Mouse (Mus musculus): ENCODE measurements at regions not wholly inside any gene's neighbourhood (a gene's known extent, or its start where the extent isn't known, plus 50 kb on each side); places are given as distances from the start of the nearest gene placed in this dataset.

GRCm38 (mm10) chr8:126742081-126742480, 148.3 kb upstream of the Irf2bp2 start:
- no peak overlapping the region for H3K4me3 ChIP-seq (replicated peaks; ENCODE audit: low read depth, low read length)
- H3K9me3 ChIP-seq (ENCODE audit: control insufficient read depth, low read length): no peaks in the 10 kb centered on the region
- no peak overlapping the region for H3K4me2 ChIP-seq (ENCODE audit: low read length)
- ATAC-seq (ENCODE audit: low FRiP score, low TSS enrichment): no peak
- H3K36me3 ChIP-seq (ENCODE audit: control insufficient read depth, insufficient read depth, low read length): no peaks in the 10 kb centered on the region
- no peak overlapping the region for H3K27ac ChIP-seq (replicated peaks; ENCODE audit: low read depth, low read length)
- no peak for DNase-seq
- no peaks in the 10 kb centered on the region for H3K27me3 ChIP-seq (ENCODE audit: control insufficient read depth, insufficient read depth, low read length)
- no peak overlapping the region for H3K9ac ChIP-seq (replicated peaks; ENCODE audit: low read length)
- 84% methylated on average over 3 of the region's 3 CpGs for WGBS
- H3K4me1 ChIP-seq (ENCODE audit: control insufficient read depth, insufficient read depth, low read length): no peaks in the 10 kb centered on the region

GRCm38 (mm10) chr8:126741031-126741430, 147.2 kb upstream of the Irf2bp2 start:
- ATAC-seq (ENCODE audit: low FRiP score, low TSS enrichment): no peak

DNA sequence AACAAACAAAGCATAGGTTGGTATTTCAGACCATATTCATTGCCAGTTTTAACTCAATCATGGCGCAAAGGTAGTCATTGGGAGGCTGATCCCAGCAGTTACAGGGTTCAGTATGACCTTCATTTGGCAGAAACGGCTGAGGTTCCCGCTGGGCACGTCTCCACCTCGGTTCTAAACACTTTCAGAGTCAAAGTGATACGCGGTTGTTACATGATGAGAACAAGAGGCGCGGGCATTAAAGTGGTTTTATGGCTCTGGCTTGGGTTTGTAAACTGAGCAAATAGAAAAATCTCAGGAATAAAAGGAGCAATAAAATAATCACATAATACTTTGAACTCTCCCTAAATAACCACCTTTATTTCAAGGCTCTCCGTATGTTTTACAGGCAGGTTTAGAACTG, 146.0 kb upstream of the Irf2bp2 start:
- ATAC-seq (ENCODE audit: low FRiP score, low TSS enrichment) (no peak), DNase-seq (no peak)
- Histone ChIP-seq H3K4me2 (ENCODE audit: low read length) (no peak overlapping the region), H3K27ac (replicated peaks; ENCODE audit: low read depth, low read length) (no peak overlapping the region), H3K9ac (replicated peaks; ENCODE audit: low read length) (no peak overlapping the region), H3K9me3 (ENCODE audit: control insufficient read depth, low read length) (no peaks in the 10 kb centered on the region), H3K27me3 (ENCODE audit: control insufficient read depth, insufficient read depth, low read length) (no peaks in the 10 kb centered on the region), H3K4me1 (ENCODE audit: control insufficient read depth, insufficient read depth, low read length) (peaks cover 17% of the 10 kb centered on the region), H3K4me3 (replicated peaks; ENCODE audit: low read depth, low read length) (no peak overlapping the region), H3K36me3 (ENCODE audit: control insufficient read depth, insufficient read depth, low read length) (no peaks in the 10 kb centered on the region)
- 93% methylated on average over 10 of the region's 10 CpGs for WGBS

More at GRCm38 (mm10) chr8:126741031-126741430, 147.2 kb upstream of the Irf2bp2 start:
- H3K4me3 ChIP-seq (replicated peaks; ENCODE audit: low read depth, low read length): no peak overlapping the region
- no peaks in the 10 kb centered on the region for H3K27me3 ChIP-seq (ENCODE audit: control insufficient read depth, insufficient read depth, low read length)
- peaks cover 6% of the 10 kb centered on the region for H3K4me1 ChIP-seq (ENCODE audit: control insufficient read depth, insufficient read depth, low read length)
- no peaks in the 10 kb centered on the region for H3K36me3 ChIP-seq (ENCODE audit: control insufficient read depth, insufficient read depth, low read length)
- DNase-seq: no peak
- H3K9me3 ChIP-seq (ENCODE audit: control insufficient read depth, low read length): no peaks in the 10 kb centered on the region
- H3K4me2 ChIP-seq (ENCODE audit: low read length): no peak overlapping the region
- H3K27ac ChIP-seq (replicated peaks; ENCODE audit: low read depth, low read length): no peak overlapping the region
- WGBS: 78% methylated on average over 3 of the region's 3 CpGs
- no peak overlapping the region for H3K9ac ChIP-seq (replicated peaks; ENCODE audit: low read length)

- Histone ChIP-seq H3K9ac (replicated peaks; ENCODE audit: low read length) (no peak overlapping the region), H3K4me3 (replicated peaks; ENCODE audit: low read depth, low read length) (no peak overlapping the region), H3K9me3 (ENCODE audit: control insufficient read depth, low read length) (no peaks in the 10 kb centered on the region), H3K4me1 (ENCODE audit: control insufficient read depth, insufficient read depth, low read length) (peaks cover 32% of the 10 kb centered on the region), H3K27me3 (ENCODE audit: control insufficient read depth, insufficient read depth, low read length) (no peaks in the 10 kb centered on the region), H3K27ac (replicated peaks; ENCODE audit: low read depth, low read length) (0 out of 2 replicates have a peak overlapping the region, but pooled peaks have one; percentile 26), H3K36me3 (ENCODE audit: control insufficient read depth, insufficient read depth, low read length) (no peaks in the 10 kb centered on the region), H3K4me2 (ENCODE audit: low read length) (no peak overlapping the region)
- DNase-seq: no peak
- WGBS: 50% methylated on average over 5 of the region's 5 CpGs
- ATAC-seq (ENCODE audit: low FRiP score, low TSS enrichment): no peak
These were observed 143.2 kb upstream of the Irf2bp2 start for GRCm38 (mm10) chr8:126737032-126737431.

DNA sequence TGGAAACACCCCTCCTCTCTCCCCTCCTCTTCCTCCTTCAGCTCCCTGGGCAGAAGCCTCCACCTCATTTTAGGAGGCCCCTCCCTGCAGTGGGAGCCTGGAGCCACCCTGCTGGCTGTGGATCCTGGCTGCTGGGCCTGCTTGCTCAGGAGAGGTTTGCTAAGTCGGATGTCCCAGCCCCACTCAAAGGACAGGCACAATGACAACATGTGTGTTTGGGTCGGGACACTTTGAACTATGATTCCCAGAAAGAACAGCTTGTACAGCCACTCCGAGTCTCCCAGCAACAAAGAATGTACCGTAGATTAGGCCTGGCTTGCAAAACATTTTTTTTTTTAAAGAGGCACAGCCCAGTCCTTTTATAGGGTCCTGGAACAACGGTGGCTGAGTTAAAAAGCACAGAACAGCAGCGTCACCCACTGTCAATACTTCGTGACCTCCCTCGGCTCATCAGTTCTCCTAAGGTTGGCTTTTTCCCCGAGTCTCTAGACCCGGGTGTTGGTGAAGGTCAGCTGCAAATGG, 142.7 kb upstream of the Irf2bp2 start:
- peak; percentile 65 for DNase-seq
- no peaks in the 10 kb centered on the region for H3K9me3 ChIP-seq (ENCODE audit: control insufficient read depth, low read length)
- no peaks in the 10 kb centered on the region for H3K36me3 ChIP-seq (ENCODE audit: control insufficient read depth, insufficient read depth, low read length)
- no peaks in the 10 kb centered on the region for H3K27me3 ChIP-seq (ENCODE audit: control insufficient read depth, insufficient read depth, low read length)
- no peak overlapping the region for H3K9ac ChIP-seq (replicated peaks; ENCODE audit: low read length)
- no peak for ATAC-seq (ENCODE audit: low FRiP score, low TSS enrichment)
- peak overlapping the region; percentile 67 for H3K27ac ChIP-seq (replicated peaks; ENCODE audit: low read depth, low read length)
- no peak overlapping the region for H3K4me2 ChIP-seq (ENCODE audit: low read length)
- peaks cover 33% of the 10 kb centered on the region for H3K4me1 ChIP-seq (ENCODE audit: control insufficient read depth, insufficient read depth, low read length)
- no peak overlapping the region for H3K4me3 ChIP-seq (replicated peaks; ENCODE audit: low read depth, low read length)
- WGBS: 17% methylated on average over 10 of the region's 10 CpGs

GRCm38 (mm10) chr8:126735488-126736440, 142.0 kb upstream of the Irf2bp2 start:
- DNase-seq (peak; percentile 61), ATAC-seq (ENCODE audit: low FRiP score, low TSS enrichment) (peak; percentile 49; the same call in 1 of the 2 replicates)
- Histone ChIP-seq H3K36me3 (ENCODE audit: control insufficient read depth, insufficient read depth, low read length) (no peaks in the 10 kb centered on the region), H3K4me1 (ENCODE audit: control insufficient read depth, insufficient read depth, low read length) (peaks cover 33% of the 10 kb centered on the region), H3K27ac (replicated peaks; ENCODE audit: low read depth, low read length) (peak overlapping the region; percentile 67), H3K9me3 (ENCODE audit: control insufficient read depth, low read length) (no peaks in the 10 kb centered on the region), H3K4me3 (replicated peaks; ENCODE audit: low read depth, low read length) (no peak overlapping the region), H3K27me3 (ENCODE audit: control insufficient read depth, insufficient read depth, low read length) (no peaks in the 10 kb centered on the region), H3K4me2 (ENCODE audit: low read length) (peak overlapping the region; percentile 22; the same call in 1 of the 2 replicates), H3K9ac (replicated peaks; ENCODE audit: low read length) (no peak overlapping the region)
- 35% methylated on average over 25 of the region's 25 CpGs for WGBS

- H3K27ac ChIP-seq (replicated peaks; ENCODE audit: low read depth, low read length): no peak overlapping the region
These were observed 141.1 kb upstream of the Irf2bp2 start for GRCm38 (mm10) chr8:126734743-126735487.

GRCm38 (mm10) chr8:126733779-126734178, 140.0 kb upstream of the Irf2bp2 start:
- H3K27ac ChIP-seq (replicated peaks; ENCODE audit: low read depth, low read length): no peak overlapping the region
- peaks cover 33% of the 10 kb centered on the region for H3K4me1 ChIP-seq (ENCODE audit: control insufficient read depth, insufficient read depth, low read length)
- no peak overlapping the region for H3K4me2 ChIP-seq (ENCODE audit: low read length)
- H3K4me3 ChIP-seq (replicated peaks; ENCODE audit: low read depth, low read length): no peak overlapping the region
- H3K27me3 ChIP-seq (ENCODE audit: control insufficient read depth, insufficient read depth, low read length): no peaks in the 10 kb centered on the region
- H3K36me3 ChIP-seq (ENCODE audit: control insufficient read depth, insufficient read depth, low read length): no peaks in the 10 kb centered on the region
- ATAC-seq (ENCODE audit: low FRiP score, low TSS enrichment) (no peak), DNase-seq (no peak)
- no peaks in the 10 kb centered on the region for H3K9me3 ChIP-seq (ENCODE audit: control insufficient read depth, low read length)
- H3K9ac ChIP-seq (replicated peaks; ENCODE audit: low read length): no peak overlapping the region
- 83% methylated on average over 6 of the region's 6 CpGs for WGBS

More at GRCm38 (mm10) chr8:126734743-126735487, 141.1 kb upstream of the Irf2bp2 start:
- H3K27me3 ChIP-seq (ENCODE audit: control insufficient read depth, insufficient read depth, low read length): no peaks in the 10 kb centered on the region
- no peaks in the 10 kb centered on the region for H3K36me3 ChIP-seq (ENCODE audit: control insufficient read depth, insufficient read depth, low read length)
- no peak overlapping the region for H3K9ac ChIP-seq (replicated peaks; ENCODE audit: low read length)
- peaks cover 33% of the 10 kb centered on the region for H3K4me1 ChIP-seq (ENCODE audit: control insufficient read depth, insufficient read depth, low read length)
- no peak overlapping the region for H3K4me3 ChIP-seq (replicated peaks; ENCODE audit: low read depth, low read length)
- H3K9me3 ChIP-seq (ENCODE audit: control insufficient read depth, low read length): no peaks in the 10 kb centered on the region
- no peak for DNase-seq
- H3K4me2 ChIP-seq (ENCODE audit: low read length): no peak overlapping the region
- ATAC-seq (ENCODE audit: low FRiP score, low TSS enrichment): no peak
- 69% methylated on average over 7 of the region's 7 CpGs for WGBS

Data from midbrain, embryonic 14.5 days (tissue).